Mouse (Mus musculus) thymus, postnatal 0 days (tissue): Measurements from ENCODE around the gene Tcf3. TPM values are rescaled to one million over a fixed set of nuclear protein-coding genes. Genes with fewer than 3 reads are reported as not detected.

ENCODE experiments used
- DNase-seq: peaks from one replicate; pipeline ENCODE4 v3.0.0-alpha.2; 2015; ENCODE audit warnings: low spot score
- polyA plus RNA-seq: library from polyadenylated mRNA; unstranded; fragments of >200 nt; fragmentation: Nextera tagmentation; extraction: Ambion mirVana; gene quantifications from 2 replicates; pipeline ENCODE4 v1.2.1, GENCODE M21; 2015

Tcf3 gene
- polyA plus RNA-seq, 1 experiment from 2014 or later = 96.8 TPM

GRCm38 (mm10) chr10:80440031-80440430, 6.6 kb upstream of the Tcf3 start:
- no peak for DNase-seq

GRCm38 (mm10) chr10:80437973-80438372, 4.5 kb upstream of the Tcf3 start:
- DNase-seq = no peak

DNA sequence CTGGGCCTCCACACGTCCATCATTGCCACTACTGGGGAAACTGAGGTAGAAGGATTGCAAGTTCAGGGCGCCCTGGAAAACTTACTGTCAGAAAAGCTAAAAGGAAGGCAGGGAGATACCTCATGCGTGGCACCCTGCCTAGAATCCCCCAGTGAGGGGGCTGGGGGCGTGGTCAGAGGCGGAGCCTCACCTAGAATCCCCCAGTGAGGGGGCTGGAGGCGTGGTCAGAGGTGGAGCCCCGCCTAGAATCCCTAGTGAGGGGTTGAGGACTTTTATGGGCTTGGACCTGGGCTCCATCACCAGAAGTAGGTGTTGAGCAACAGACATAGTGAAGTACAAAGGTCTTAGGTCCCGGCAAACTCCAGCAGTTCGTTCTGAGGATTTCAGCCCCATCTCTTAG, 2.8 kb upstream of the Tcf3 start:
- DNase-seq = peak; percentile 41

GRCm38 (mm10) chr10:80435764-80436163, 2.3 kb upstream of the Tcf3 start:
- peak; percentile 44 for DNase-seq

DNA sequence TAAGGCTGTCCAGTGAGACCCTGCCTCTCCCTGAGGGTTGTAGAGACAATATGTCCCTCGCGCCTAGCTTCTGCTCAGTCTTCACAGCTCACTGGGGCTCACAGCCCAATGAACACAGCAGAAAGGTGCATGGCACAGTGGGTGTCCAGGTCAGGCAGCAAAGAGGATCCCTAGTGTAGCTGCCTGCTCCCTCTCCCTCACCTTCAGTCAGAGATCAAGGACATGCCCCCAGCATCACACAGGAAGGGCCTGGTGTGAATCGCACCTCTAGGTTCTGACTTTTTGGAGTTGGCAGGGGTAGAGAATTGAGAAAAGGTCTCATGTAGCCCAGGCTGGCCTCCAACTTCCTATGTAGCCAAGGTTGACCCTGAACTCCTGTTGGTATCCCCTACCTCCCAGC, 1.4 kb upstream of the Tcf3 start:
- DNase-seq = no peak

- no peak for DNase-seq
These were observed 766 bp upstream of the Tcf3 start for GRCm38 (mm10) chr10:80434233-80434592.

DNA sequence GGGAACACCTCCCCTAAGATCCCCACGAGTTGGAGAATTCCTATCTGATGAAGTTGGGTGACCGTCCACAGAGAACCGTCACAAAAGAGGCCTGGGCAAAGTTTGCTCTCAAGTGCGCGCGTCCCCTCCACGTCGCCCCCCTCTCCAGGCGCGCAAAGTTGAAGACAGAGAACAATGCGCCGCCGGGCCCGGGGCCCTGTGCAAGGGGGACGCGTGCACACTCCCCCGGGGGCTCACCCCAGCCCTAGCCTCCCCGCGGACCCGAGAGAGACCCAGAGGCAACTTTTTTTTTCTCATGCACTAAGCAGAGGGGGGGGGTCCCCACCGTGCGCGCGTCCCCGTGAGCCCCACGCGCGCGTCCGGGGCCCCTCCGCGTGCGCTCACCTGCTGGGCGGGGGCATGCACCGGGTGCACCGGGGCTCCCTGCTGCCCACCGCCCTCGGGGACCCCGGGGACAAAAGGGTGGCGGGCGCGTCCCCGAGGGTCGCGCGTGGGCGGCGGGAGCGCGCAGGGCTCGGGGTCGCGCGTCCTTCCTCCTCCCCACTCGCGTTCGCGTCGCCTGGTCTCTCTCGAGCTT, 423 bp downstream of the Tcf3 start:
- DNase-seq = peak; percentile 72

GRCm38 (mm10) chr10:80432387-80432785, 1.1 kb downstream of the Tcf3 start:
- no peak for DNase-seq

DNA sequence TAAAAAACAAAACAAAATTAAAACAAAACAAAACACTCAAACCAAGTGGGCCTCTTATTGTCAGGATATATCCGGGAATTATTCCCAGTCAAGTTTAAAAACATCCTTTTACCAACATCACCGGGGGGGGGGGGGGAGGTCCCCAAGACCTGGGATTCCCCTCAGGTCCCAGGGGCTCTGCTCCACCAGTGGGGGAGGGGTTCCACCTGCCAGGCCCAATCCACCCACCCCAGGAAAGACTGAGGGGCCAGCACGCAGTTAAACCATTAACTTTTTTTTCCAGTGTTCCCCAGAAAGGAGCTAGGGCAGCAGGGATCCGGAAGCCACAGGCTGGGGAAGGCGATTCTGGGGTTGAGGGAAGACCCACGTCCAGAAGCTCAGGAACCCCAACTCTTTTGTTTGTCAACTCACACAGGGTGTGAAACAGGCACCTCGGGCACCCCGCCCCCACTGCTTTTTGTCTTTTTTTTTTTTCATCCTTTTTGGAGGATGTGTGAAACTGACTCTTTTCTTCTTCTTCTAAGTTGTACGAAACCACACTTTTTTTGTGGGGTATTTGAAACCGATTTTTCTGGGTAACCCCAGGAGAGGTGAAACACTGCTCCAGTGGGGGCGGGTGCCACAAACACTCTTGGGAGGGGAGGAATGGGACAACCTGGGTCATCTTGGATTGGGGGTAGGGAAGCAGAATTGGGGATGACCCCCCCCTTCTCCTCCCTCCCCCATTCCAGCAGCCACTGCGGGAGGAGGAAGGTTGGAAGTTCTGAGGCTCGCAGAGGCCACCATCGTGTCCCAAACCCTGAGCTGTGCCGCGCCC, 1.7 kb downstream of the Tcf3 start:
- DNase-seq = peak; percentile 69

DNA sequence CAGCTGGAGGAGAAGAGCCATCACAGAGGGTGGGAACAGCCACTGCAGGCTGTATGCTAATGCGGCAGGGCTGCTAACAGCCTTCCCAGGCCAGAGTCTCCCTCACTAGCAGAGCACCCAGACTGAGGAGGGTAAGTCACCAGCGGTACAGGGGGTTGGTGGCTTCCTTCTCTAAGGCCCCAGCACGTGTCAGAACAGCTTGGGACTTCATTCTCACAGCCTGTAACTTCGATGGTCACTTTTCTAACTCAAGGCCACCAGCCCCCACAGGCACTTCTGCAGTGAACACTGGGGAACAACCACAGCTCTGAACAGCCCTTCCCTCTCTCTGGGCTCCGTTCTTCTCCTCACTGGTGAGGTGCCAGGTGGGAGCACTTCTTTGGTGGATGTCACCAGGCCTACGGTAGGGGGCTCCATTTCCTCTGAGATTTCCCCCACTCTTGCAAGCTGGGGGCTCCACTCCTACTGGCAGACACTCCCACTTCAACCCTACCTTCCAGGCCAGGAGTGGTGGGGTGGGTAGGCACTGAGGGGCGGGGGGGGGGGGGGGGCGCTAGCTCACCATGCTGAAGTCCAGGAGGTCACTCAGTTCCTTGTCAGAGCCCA, 3.0 kb downstream of the Tcf3 start:
- DNase-seq = peak; percentile 23

GRCm38 (mm10) chr10:80429800-80430199, 3.6 kb downstream of the Tcf3 start:
- no peak for DNase-seq

GRCm38 (mm10) chr10:80425041-80425440, 8.4 kb downstream of the Tcf3 start:
- DNase-seq = no peak

GRCm38 (mm10) chr10:80423562-80423961, 9.9 kb downstream of the Tcf3 start:
- DNase-seq = no peak

DNA sequence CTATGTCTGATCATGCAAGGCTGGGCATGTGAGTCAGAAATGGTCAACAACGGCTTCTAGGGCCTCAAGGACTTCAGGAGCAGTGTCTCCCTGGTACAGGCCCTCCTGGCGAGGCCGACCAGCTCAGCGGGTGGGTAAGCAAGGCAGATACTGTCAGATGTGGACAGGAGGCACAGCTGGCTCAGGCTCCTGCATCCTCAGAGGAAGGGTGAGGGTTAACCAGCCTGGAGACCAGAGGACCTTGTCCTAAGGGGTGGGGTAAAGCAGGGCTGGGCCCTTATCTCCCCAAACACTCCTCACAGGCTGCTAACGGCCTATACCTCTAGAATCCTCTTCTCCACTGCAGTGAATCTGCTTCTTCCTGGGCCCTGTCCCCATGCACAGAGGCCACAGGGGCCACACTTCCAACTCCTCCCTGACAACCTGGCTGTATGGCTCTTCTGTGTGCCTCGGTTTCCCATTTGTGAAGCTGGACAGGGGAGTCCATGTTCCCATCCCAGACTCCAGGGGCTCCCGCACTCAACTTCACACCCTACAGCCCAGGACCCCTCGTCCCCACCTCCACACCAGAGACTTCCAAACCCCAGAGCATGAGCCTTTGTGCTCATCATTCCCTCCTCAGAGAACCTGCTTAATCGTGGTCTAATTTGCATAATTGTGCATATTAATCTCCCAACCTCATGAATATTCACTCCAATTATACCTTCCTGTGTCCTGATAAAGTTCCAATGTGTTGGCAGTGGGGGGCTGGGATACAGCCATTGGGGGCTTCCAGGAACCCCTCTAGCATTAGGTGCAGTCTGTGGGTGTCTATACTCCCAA, 11.6 kb downstream of the Tcf3 start:
- no peak for DNase-seq

GRCm38 (mm10) chr10:80421208-80421607, 12.2 kb downstream of the Tcf3 start:
- DNase-seq = no peak

DNA sequence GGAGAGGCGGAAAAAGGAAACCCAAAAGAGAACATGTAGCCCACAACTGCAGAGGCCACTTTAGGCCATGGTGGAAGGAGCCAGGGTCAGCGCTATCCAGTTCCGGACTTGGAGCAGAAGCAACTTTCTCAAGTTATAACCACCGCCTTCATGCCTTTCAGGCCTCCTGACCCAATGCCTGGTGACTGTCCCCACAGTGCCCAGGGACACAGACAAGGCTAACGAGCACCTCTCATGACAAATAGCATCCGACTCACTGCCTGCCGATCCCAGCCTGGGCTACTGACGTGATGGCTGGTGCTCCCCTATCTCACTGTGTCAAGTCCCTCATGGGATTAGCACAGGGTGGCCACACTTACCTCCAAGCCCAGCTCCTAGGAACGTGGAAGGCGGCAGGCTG, 12.7 kb downstream of the Tcf3 start:
- no peak for DNase-seq

- DNase-seq = no peak
These were observed 14.0 kb downstream of the Tcf3 start for GRCm38 (mm10) chr10:80419419-80419818.

DNA sequence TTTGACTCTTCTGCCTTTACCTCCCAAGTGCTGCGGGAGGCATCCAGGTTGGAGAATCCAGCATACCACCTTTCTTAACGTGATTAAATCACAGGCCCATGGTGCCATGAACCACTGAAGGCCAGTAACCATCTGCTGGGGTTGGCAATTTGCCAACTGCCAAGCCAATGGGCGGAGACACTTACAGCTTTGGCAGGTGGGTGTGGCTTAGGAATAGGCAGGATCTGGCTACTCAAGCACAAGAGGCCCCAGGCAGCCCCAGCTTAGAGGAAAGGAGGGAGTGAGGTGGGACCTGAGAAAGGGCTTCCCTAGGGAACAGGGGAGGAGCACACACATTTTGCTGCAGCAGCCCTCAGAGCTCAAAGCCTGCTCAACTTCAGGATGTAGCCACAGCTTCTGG, 15.1 kb downstream of the Tcf3 start:
- DNase-seq = no peak

- no peak for DNase-seq
These were observed 15.6 kb downstream of the Tcf3 start for GRCm38 (mm10) chr10:80417841-80418240.

- no peak for DNase-seq
These were observed 16.1 kb downstream of the Tcf3 start for GRCm38 (mm10) chr10:80417371-80417770.

DNA sequence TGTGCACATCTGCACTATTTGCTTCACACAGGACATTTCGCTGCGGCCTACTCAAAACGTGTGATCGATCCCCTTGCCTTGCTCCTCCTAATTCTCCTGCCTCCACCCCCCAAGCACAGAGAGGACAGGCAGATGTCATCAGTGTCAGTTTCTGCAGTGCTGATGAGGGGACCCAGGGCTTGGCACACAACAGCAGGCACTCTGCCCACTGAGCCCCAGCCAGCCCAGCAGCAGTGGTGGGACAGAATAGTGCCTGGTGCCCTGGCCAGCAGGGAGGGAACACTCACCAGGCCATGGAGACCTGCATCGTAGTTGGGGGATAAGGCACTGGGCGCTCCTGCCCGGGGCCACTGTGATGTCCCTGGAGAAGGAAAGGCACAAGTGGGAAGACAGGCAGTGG, 17.9 kb downstream of the Tcf3 start:
- no peak for DNase-seq
